Mouse (Mus musculus): ENCODE measurements around the gene Ckmt2.

GRCm38 (mm10) chr13:91893132-91893531, 16.4 kb upstream of the Ckmt2 start:
- TF ChIP-seq CTCF (conservative IDR thresholded peaks at IDR 0.05; ENCODE audit: low read length) (peak; percentile 14; the same call in 1 of the 2 replicates), POU5F1 (IDR thresholded peaks at IDR 0.05; ENCODE audit: borderline replicate concordance, low read length) (no peak), NANOG (IDR thresholded peaks at IDR 0.05; ENCODE audit: borderline replicate concordance, low read length) (no peak)

Data from E14TG2a.4 (cell line).